Mouse (Mus musculus): ENCODE measurements around the gene Fut11. TPM values are rescaled to one million over a fixed set of nuclear protein-coding genes. Genes with fewer than 3 reads are reported as not detected.

The Fut11 gene
- polyA plus RNA-seq, 1 experiment from 2014 or later = 5.4 TPM

Small RNA genes within 50 kb of the gene (microRNA-seq; reads per million reads assigned to microRNA genes)
- gene Mir6946 = 1.2 reads per million

Other genes with a start within 250 kb of the Fut11 start
- gene Cfap70, start 242.7 kb upstream of the Fut11 start, polyA plus RNA-seq (2015; fragmentation: Nextera tagmentation; extraction: Ambion mirVana) = 0.09 TPM in 1 of 2 replicates, not detected in the other
- 40.3 and 40.6 TPM in 2 replicates for gene Anxa7, start 214.8 kb upstream of the Fut11 start, polyA plus RNA-seq (2015; fragmentation: Nextera tagmentation; extraction: Ambion mirVana)
- gene Mss51, start 198.1 kb upstream of the Fut11 start, polyA plus RNA-seq (2015; fragmentation: Nextera tagmentation; extraction: Ambion mirVana) = 0.42 and 0.55 TPM in 2 replicates
- 10.9 and 13.3 TPM in 2 replicates for gene Ppp3cb, start 148.4 kb upstream of the Fut11 start, polyA plus RNA-seq (2015; fragmentation: Nextera tagmentation; extraction: Ambion mirVana)
- 0.89 and 1.0 TPM in 2 replicates for gene Usp54, start 53.9 kb upstream of the Fut11 start, polyA plus RNA-seq (2015; fragmentation: Nextera tagmentation; extraction: Ambion mirVana)
- gene Myoz1, start 38.4 kb upstream of the Fut11 start, polyA plus RNA-seq (2015; fragmentation: Nextera tagmentation; extraction: Ambion mirVana) = 2.0 and 5.6 TPM in 2 replicates
- 0.43 and 1.1 TPM in 2 replicates for gene Synpo2l, start 26.6 kb upstream of the Fut11 start, polyA plus RNA-seq (2015; fragmentation: Nextera tagmentation; extraction: Ambion mirVana)
- gene Sec24c, start 20.7 kb upstream of the Fut11 start, polyA plus RNA-seq (2015; fragmentation: Nextera tagmentation; extraction: Ambion mirVana) = 36.5 and 46.0 TPM in 2 replicates
- gene Chchd1, start 8.0 kb downstream of the Fut11 start, polyA plus RNA-seq (2015; fragmentation: Nextera tagmentation; extraction: Ambion mirVana) = 80.3 and 86.5 TPM in 2 replicates
- 6.1 and 6.3 TPM in 2 replicates for gene Zswim8, start 12.6 kb downstream of the Fut11 start, polyA plus RNA-seq (2015; fragmentation: Nextera tagmentation; extraction: Ambion mirVana)
- 14.5 and 16.7 TPM in 2 replicates for gene Ndst2, start 39.6 kb downstream of the Fut11 start, polyA plus RNA-seq (2015; fragmentation: Nextera tagmentation; extraction: Ambion mirVana)
- gene Camk2g, start 99.1 kb downstream of the Fut11 start, polyA plus RNA-seq (2015; fragmentation: Nextera tagmentation; extraction: Ambion mirVana) = 4.1 and 5.2 TPM in 2 replicates
- gene Plau, start 141.7 kb downstream of the Fut11 start, polyA plus RNA-seq (2015; fragmentation: Nextera tagmentation; extraction: Ambion mirVana) = 0.91 and 1.2 TPM in 2 replicates
- 18.8 and 19.9 TPM in 2 replicates for gene Vcl, start 234.4 kb downstream of the Fut11 start, polyA plus RNA-seq (2015; fragmentation: Nextera tagmentation; extraction: Ambion mirVana)